Mouse (Mus musculus): ENCODE results near the gene Zyx.
A peak's percentile ranks its signal among the peaks of the same experiment; 100 is the strongest.

Zyx gene

GRCm38 (mm10) chr6:42349426-42350020 is at the start of gene Zyx:
Zyx (plus strand) TSS chr6:42349630.
- DNase-seq (ENCODE audit: extremely low spot score, low spot score) = peak; percentile 90

- DNase-seq (ENCODE audit: extremely low spot score, low spot score) = no peak
These were observed 39.5 kb upstream of the Zyx start for GRCm38 (mm10) chr6:42309816-42310378.

GRCm38 (mm10) chr6:42310427-42311053 is 38.9 kb upstream of the Zyx start:
- no peak for DNase-seq (ENCODE audit: extremely low spot score, low spot score)

- DNase-seq (ENCODE audit: extremely low spot score, low spot score) = no peak
These were observed 31.1 kb upstream of the Zyx start for GRCm38 (mm10) chr6:42318293-42318692.

- DNase-seq (ENCODE audit: extremely low spot score, low spot score) = peak; percentile 66
These were observed 25.9 kb upstream of the Zyx start for GRCm38 (mm10) chr6:42323371-42324066.

- peak; percentile 60 for DNase-seq (ENCODE audit: extremely low spot score, low spot score)
These were observed 25.4 kb upstream of the Zyx start for GRCm38 (mm10) chr6:42324067-42324481.

- peak; percentile 74 for DNase-seq (ENCODE audit: extremely low spot score, low spot score)
These were observed 24.8 kb upstream of the Zyx start, which contains the start of gene Fam131b for GRCm38 (mm10) chr6:42324482-42325267. Fam131b (minus strand) TSS chr6:42324643.

GRCm38 (mm10) chr6:42325268-42325609 is 24.2 kb upstream of the Zyx start:
- peak; percentile 87 for DNase-seq (ENCODE audit: extremely low spot score, low spot score)

- no peak for DNase-seq (ENCODE audit: extremely low spot score, low spot score)
These were observed 22.9 kb upstream of the Zyx start for GRCm38 (mm10) chr6:42326509-42326908.

- DNase-seq (ENCODE audit: extremely low spot score, low spot score) = no peak
These were observed 20.7 kb upstream of the Zyx start for GRCm38 (mm10) chr6:42328757-42329156.

- DNase-seq (ENCODE audit: extremely low spot score, low spot score) = no peak
These were observed 19.2 kb upstream of the Zyx start for GRCm38 (mm10) chr6:42330216-42330615.

GRCm38 (mm10) chr6:42330946-42331345 is 18.5 kb upstream of the Zyx start:
- DNase-seq (ENCODE audit: extremely low spot score, low spot score) = no peak

GRCm38 (mm10) chr6:42339189-42339588 is 10.2 kb upstream of the Zyx start:
- DNase-seq (ENCODE audit: extremely low spot score, low spot score) = no peak

- no peak for DNase-seq (ENCODE audit: extremely low spot score, low spot score)
These were observed 9.4 kb upstream of the Zyx start for GRCm38 (mm10) chr6:42339981-42340380.

GRCm38 (mm10) chr6:42342171-42342570 is 7.3 kb upstream of the Zyx start:
- DNase-seq (ENCODE audit: extremely low spot score, low spot score) = no peak

GRCm38 (mm10) chr6:42343361-42344120 is 5.9 kb upstream of the Zyx start:
- DNase-seq (ENCODE audit: extremely low spot score, low spot score) = no peak

- DNase-seq (ENCODE audit: extremely low spot score, low spot score) = no peak
These were observed 5.2 kb upstream of the Zyx start for GRCm38 (mm10) chr6:42344255-42344654.

- DNase-seq (ENCODE audit: extremely low spot score, low spot score) = no peak
These were observed 987 bp upstream of the Zyx start for GRCm38 (mm10) chr6:42348281-42349005.

- DNase-seq (ENCODE audit: extremely low spot score, low spot score) = peak; percentile 70
These were observed 414 bp upstream of the Zyx start for GRCm38 (mm10) chr6:42349006-42349425.
